ENCODE assay signal across 9 mouse cellular contexts in genomic region chr4:22477711-22478230, GRCm38 (mm10). TPM values are rescaled to one million over a fixed set of nuclear protein-coding genes. Genes with fewer than 3 reads are reported as not detected.
DNase-seq lines count a peak whose midpoint lies in the region; ATAC-seq lines count a peak whose summit lies in the region.
"Had no signal": no experiment of that assay in that cellular context is flagged by ENCODE, and none has a peak within 500 bp of the region (broad histone marks: within the 10 kb centered on the region; RNA-seq: fewer than 3 reads in every experiment).

No protein-coding gene starts in this region.

- intact Hi-C loops in left cerebral cortex, postnatal 36 days (cut with DNase I), result loop anchor here (5.0 to 10.0 kb wide), 5 partner anchors 345 to 1765 kb away; no protein-coding TSS in a partner anchor
- intact Hi-C loops in left cerebral cortex, postnatal 14 days (cut with DNase I), result loop anchor here (2.0 to 5.0 kb wide), 2 partner anchors 345 to 1677 kb away; no protein-coding TSS in a partner anchor

- peak overlapping the region; percentile 43 for H3K4me3 ChIP-seq in hindbrain, embryonic 12.5 days
- H3K4me3 ChIP-seq: liver, embryonic 15.5 days had no signal

- H3K9me3 ChIP-seq in hindbrain, embryonic 12.5 days (replicated peaks), result no peaks in the 10 kb centered on the region
- H3K9me3 ChIP-seq: liver, embryonic 15.5 days had no signal

- H3K27ac ChIP-seq in hindbrain, embryonic 12.5 days, result peak overlapping the region; percentile 93
- H3K27ac ChIP-seq: liver, embryonic 15.5 days had no signal

- WGBS in hindbrain, embryonic 12.5 days, result under 1% methylated on average over 17 of the region's 28 CpGs

- peak; percentile 30; the same call in 1 of the 2 replicates for ATAC-seq in hindbrain, embryonic 12.5 days (ENCODE audit: low FRiP score)
- ATAC-seq in erythroid progenitor cell, adult 5-6 weeks (replicated peaks; ENCODE audit: low FRiP score, poor library complexity, severe bottlenecking), result no peak

- no peaks in the 10 kb centered on the region for H3K27me3 ChIP-seq in hindbrain, embryonic 12.5 days

- DNase-seq in adrenal gland, adult 2 months, result peak; percentile 4
- no peak for DNase-seq in adrenal gland, postnatal 25 days
- peak; percentile 33 to 43 for DNase-seq in left cerebral cortex, postnatal 36 days (ENCODE audit: low spot score in 2 of 2)
- no peak for DNase-seq in left cerebral cortex, postnatal 14 days (ENCODE audit: low spot score in 2 of 2)
- peak; percentile 73 for DNase-seq in neural tube, embryonic 10.5 days (ENCODE audit: extremely low spot score, low spot score)
- no peak for DNase-seq in thymus, postnatal 25 days

- peak overlapping the region; percentile 69 for H3K9ac ChIP-seq in hindbrain, embryonic 12.5 days
- H3K9ac ChIP-seq: liver, embryonic 15.5 days had no signal

- H3K4me2 ChIP-seq in hindbrain, embryonic 12.5 days (replicated peaks), result peak overlapping the region; percentile 89
- H3K4me2 ChIP-seq: liver, embryonic 15.5 days had no signal

- no peaks in the 10 kb centered on the region for H3K36me3 ChIP-seq in hindbrain, embryonic 12.5 days
- H3K36me3 ChIP-seq: liver, embryonic 15.5 days had no signal

- peaks cover 21% of the 10 kb centered on the region for H3K4me1 ChIP-seq in hindbrain, embryonic 12.5 days
- H3K4me1 ChIP-seq: liver, embryonic 15.5 days had no signal

RNA-seq across cellular contexts. Expression of gene Pou3f2, which starts 10.4 kb away (rescaled TPM):
- under 1 TPM in 1 of 2 experiments, not detected in 1; 0.07 TPM for total RNA-seq in adrenal gland, adult 2 months (2021)
- 0.07 TPM in 1 of 2 replicates, not detected in the other for polyA plus RNA-seq in adrenal gland, adult 2 months (2012; rRNA removed)
- total RNA-seq in adrenal gland, postnatal 25 days (2021), result 0.06 TPM in 1 of 2 replicates, not detected in the other
- 10 to 100 TPM; 27.3 to 28.3 TPM for total RNA-seq in left cerebral cortex, postnatal 36 days (2021)
- 10 to 100 TPM; 28.7 to 31.3 TPM for total RNA-seq in left cerebral cortex, postnatal 14 days (2021)
- polyA plus RNA-seq in hindbrain, embryonic 12.5 days (2016; fragmentation: Nextera tagmentation; extraction: Ambion mirVana), result 39.0 and 39.6 TPM in 2 replicates
- not detected in 2 replicates for total RNA-seq in erythroid progenitor cell, adult 5-6 weeks (2015; ENCODE audit: low replicate concordance)
- not detected in 2 replicates for total RNA-seq in erythroid progenitor cell, adult 5-6 weeks (2017; ENCODE audit: low replicate concordance)

Comparison
In these comparisons a context has a peak if more than half of its experiments do, and no peak if none do; other contexts are left out.
1. DNase-seq: peak in adrenal gland, adult 2 months (single experiment), left cerebral cortex, postnatal 36 days (2 of 2) and neural tube, embryonic 10.5 days (single experiment); none in adrenal gland, postnatal 25 days (single experiment), left cerebral cortex, postnatal 14 days (0 of 2) and thymus, postnatal 25 days (single experiment).
2. RNA of gene Pou3f2, which starts 10.4 kb away (total RNA-seq): 28.7 to 31.3 TPM in left cerebral cortex, postnatal 14 days and 27.3 to 28.3 TPM in left cerebral cortex, postnatal 36 days; 0.07 TPM in adrenal gland, adult 2 months, 0.06 TPM in adrenal gland, postnatal 25 days and not detected in erythroid progenitor cell, adult 5-6 weeks; every median in the first group is over 10 times any median in the second.